Mouse (Mus musculus): ENCODE results near the gene Phldb2. TPM values are rescaled to one million over a fixed set of nuclear protein-coding genes. Genes with fewer than 3 reads are reported as not detected.

Gene Phldb2
- total RNA-seq, 2 experiments from 2014 or later: 4.7 to 7.0 TPM

DNA sequence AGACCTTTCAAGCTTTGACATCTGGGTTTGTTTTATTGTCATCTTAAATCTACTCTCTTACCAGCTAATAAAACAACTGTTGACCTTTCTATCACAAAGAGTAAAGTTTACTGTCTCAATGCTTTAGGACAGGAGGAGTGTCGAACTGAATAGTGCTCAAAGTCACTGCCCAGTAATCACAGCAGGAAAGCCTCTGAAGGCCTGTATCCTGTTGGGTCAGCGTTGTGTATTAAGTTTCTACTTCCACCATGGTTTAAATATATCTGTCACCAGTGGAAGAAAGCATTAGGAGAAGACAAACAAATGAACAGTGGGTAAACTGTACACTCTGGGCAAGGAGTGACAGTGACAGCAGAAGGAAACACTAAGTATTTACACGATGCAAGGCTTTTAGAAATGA lies 148.7 kb downstream of the Phldb2 start:
- DNase-seq (ENCODE audit: extremely low spot score in 1 of 2, low spot score in 1 of 2): no peak

DNA sequence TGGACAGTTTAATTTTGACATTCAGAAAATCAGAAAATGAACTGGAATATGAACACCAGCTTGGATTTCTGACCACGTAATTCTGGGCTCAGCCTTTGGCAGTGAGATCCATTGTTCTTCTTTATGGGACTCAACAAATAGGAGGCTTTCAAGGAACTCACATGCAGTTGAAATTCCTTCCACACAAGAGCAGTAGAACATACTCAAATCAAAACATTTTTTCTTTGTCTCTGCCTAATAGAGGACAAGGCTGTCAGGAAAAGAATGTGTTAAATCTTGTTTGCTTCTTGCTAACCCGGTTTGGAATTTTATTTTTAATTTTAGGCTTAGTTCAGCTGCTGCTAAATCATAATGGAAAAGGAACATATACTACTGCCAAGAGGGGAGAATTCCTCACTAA lies 153.0 kb downstream of the Phldb2 start:
- no peak for DNase-seq (ENCODE audit: extremely low spot score in 1 of 2, low spot score in 1 of 2)

DNA sequence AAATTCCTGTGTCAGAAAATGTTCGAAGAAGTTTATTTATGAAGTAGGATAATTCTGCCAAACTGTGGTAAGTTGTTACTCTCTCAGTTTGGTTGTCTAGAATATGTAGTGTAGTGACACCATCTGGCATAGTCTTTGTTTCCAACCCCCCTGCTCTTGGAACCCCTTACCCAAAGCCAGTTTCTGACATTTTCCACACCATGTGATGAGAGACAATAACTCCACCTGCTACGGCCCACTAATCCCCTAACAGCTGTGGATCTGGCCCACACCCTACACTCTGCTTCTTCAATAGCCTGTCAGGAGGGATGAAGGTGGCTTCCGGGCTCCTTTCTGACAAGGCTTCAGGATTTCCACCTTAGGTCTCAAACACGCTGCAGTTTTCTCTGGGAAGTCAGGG lies 154.2 kb downstream of the Phldb2 start:
- DNase-seq (ENCODE audit: extremely low spot score in 1 of 2, low spot score in 1 of 2): no peak

DNA sequence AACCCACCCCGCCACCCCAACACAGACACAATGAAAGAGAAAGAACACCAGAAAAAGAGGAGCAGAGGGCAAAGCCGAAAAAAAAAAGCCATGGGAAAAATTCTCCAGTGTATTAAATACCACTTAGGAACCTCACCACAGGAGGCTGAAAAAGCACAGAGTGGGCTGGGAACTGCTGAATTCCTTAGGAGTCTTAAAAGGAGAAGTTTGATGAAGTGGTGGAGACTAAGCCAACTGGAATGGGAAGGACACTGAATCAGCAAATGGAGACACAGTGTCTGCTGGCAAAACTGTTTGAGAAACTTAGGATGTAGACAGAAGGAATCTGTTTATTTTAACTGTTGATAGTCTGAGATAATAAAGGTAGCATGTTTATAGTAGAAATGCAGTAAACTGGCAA lies 154.8 kb downstream of the Phldb2 start:
- no peak for DNase-seq (ENCODE audit: extremely low spot score in 1 of 2, low spot score in 1 of 2)

DNA sequence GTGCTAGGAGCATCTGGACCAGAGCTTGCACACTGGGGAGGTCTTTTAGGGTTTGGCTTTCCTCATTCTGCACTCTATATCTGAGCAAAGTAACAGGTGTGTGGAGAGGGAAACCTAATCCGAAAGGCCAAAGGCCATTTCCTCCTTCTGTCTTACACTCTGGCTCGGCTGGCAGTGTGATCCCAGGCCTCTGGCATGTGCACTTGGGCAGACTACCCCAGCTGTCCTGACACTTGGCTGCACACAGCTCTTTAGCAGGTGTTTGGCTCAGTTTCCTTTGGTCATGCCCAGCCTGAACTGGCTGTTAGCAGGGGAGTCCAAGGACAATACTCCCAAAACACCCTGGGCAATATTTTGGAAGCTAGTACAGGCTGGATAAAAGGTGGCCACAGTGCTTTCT lies 156.6 kb downstream of the Phldb2 start:
- DNase-seq (ENCODE audit: extremely low spot score in 1 of 2, low spot score in 1 of 2): no peak

DNA sequence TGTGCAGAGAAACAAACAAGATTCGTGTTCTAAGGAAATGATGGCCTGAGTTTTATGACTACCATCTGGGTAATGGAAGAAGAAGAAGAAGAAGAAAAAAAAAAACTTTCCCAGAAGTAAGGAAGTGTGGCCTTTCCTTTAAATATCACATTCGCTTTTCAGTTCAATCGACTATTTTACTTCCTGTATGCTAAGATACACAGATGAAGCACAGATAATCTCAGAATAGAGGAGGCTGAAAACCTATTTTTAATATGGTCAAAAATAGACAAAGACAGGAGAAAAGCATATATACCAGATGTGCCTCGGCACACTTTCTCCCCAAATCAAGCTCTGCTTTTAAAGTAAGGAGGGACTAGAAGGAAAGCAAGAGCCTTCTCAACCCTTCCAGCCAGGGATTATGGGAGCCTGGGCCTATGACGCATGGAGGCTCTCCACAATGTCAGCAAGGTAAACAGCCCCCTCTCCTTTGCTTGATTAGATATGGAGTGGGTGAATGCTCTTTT lies 158.2 kb downstream of the Phldb2 start:
- no peak for DNase-seq (ENCODE audit: extremely low spot score in 1 of 2, low spot score in 1 of 2)

DNA sequence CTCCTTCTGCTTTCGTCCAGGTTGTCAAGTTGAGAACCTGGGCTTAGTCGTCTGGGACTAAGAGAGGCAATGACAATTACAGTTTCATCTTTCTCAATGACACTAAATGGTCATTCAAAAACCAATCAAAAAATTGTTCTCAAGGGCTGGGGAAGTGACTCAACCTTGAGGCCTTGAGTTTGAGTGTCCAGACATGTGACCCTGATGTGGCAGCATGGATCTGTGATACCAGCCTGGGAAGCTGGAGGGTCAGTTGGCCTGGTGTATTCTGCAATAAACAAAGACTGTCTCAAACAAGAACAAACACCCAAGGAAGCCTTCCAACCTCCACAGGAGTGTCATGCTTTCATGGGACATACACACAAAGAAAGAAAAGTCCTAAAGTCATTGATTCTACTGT lies 160.6 kb downstream of the Phldb2 start:
- no peak for DNase-seq (ENCODE audit: extremely low spot score in 1 of 2, low spot score in 1 of 2)

DNA sequence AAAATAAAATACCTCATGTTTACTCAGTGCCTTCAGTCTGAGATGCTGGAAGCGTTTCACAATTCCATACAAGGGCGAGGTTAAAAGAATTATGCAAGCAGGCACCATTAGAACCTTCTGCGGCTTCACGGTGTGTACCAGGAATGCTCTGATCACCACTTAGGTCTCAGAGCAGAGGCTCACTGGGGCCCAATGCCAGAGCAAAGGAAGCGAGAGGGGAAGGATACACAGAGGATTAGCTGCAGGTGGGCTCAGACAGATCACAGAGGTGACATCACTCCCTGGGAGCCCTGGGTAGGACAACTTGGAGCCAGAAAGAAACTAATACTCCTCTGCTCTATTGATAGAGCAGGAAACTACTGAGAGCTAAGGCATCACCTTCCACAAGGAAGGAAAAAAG lies 162.1 kb downstream of the Phldb2 start:
- DNase-seq (ENCODE audit: extremely low spot score in 1 of 2, low spot score in 1 of 2): no peak

DNA sequence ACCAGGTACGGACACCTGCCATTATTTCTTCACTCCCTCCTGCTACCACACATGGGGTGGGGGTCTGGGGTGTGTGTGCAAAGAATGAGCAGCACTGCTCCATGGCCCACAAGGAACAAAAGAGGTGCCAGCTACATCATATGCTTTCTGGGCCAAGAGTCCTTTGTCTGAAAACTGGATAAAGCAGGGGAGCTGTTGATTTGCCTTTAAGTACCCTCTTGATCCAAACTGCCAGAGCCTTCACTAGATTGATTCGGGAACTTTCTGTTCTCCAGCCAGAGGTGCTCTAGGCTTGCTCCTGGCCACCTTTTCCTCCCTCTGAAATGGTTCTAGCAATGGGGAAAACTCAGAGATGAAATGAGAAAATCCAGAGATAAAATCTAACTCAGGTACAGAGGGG lies 164.1 kb downstream of the Phldb2 start:
- DNase-seq (ENCODE audit: extremely low spot score in 1 of 2, low spot score in 1 of 2): no peak

DNA sequence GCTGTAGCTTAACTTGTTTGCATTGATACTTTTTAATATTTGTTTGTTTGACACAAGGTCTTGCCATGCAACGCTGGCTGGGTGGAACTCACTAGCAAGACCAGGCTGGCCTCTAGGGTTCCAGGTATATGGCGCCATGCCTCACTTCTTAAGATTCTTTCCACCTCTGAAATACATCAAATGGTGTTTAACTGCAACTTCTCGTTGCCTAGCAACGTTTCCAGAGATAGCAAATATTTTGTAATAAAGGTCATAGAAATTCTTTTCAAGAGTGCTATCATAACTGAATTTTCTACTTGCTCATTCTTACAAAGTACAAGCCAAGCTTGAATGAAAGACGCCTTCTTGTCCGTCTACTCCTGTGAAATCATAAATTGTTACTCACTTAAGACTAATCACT lies 165.7 kb downstream of the Phldb2 start:
- DNase-seq (ENCODE audit: extremely low spot score in 1 of 2, low spot score in 1 of 2): no peak

DNA sequence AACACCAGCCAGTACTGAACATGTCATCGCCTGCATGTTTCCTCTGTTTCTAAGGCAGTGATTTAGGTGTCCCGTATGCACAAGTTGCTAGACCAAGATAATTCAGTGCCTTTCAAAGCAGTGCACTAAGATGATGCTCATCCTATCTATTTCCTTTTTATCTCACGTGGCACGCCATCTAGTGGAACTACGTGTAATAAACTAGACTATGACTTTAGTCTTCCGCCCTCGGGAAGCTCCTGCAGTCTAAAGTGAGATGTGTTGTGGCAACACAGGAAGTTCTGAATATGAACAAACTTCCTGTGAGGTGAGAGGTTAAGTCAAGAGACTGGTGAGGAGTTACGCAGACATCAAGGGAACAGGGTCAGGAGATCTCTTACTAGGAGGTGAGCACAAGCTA lies 166.8 kb downstream of the Phldb2 start:
- no peak for DNase-seq (ENCODE audit: extremely low spot score in 1 of 2, low spot score in 1 of 2)

DNA sequence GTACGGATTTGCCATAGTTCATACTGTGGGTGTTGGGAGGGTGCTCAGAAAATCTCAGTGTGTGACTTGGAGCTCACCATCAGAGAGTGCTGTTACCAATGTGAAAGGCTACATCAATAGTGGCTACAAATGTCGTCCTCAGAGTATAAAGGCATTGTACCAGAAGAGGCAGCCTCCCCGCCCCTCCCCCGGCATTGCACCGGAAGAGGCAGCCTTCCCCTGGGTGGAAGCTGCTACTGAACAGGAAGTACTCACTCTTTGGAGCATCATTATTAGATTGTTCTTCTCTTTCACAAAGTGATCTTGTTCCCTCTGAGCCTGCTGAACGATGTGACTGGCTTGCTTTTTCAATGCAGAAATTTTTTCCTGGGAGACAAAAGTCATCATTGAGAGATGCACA lies 173.4 kb downstream of the Phldb2 start:
- no peak for DNase-seq (ENCODE audit: extremely low spot score in 1 of 2, low spot score in 1 of 2)

DNA sequence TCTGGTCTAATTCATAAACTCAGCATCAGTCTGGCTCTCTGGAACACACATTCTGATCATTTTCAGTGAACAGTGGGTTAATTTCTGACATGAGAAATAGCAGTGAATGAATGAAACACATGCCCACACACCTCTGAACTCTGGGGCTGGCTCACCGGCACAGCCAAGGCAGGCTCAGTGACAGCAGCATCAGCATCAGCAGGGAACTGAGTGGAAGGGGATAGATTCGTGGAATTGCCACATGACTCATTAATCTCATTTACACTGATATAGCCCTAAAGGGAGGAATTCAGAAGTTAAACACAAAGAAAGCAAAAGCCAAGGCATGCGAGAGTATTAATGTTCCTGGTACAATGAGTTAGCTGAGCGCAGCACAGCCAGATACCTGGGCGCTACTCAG lies 178.6 kb downstream of the Phldb2 start:
- no peak for DNase-seq (ENCODE audit: extremely low spot score in 1 of 2, low spot score in 1 of 2)

DNA sequence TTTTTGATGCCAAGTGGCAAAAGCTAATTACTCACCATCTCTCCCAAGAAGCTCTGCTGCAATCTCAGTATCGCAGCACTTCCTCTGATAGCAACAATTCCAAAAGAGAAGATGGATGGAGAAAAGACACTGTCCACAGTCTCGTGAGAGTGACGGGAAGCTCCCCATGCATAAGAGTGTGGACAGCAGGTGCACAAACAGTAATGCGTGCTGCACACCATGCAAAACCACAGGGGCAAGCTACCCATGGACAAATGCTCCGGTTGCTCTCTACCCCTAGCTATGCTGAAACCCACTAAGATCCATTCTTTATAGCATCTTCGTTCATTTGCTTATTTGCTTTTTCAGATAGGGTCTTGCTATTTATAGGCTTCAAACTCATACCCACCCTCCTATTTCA lies 182.5 kb downstream of the Phldb2 start:
- no peak for DNase-seq (ENCODE audit: extremely low spot score in 1 of 2, low spot score in 1 of 2)

DNA sequence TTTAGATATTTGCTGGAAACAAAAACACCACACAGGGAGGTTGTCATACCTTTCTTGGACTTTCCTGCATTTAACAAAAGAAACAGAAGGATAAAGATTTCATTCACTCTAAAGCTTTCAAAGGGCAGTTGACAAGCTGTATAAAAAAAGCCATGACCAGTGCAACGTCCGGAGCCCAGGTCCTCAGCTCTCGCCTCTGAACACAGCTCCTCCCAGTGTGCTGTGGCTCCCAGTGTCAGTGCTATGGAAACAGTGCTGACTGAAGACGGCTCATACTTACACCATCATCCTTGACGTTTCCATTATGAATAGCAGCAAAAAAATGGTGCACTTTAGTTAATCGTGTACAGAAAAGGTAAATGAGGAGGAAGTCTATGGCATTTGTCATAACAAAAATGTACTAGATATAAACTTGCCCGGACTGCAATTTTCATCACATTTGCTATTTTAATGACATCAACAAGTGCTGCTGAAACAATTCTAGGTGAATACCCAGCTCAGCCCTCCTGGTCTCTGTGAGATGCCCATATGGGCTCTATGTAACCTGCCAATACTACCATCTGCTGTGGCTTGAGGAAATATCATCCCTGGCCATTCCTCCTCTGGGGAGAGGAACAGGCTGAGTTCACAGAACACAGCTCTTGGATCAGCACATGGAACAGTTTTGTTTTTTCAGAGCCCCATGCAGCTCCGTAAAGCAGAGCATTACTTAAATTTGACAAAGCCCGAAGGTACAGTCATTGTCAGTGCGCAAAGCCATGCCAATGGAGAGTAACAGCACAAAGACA lies 185.4 kb downstream of the Phldb2 start:
- DNase-seq (ENCODE audit: extremely low spot score in 1 of 2, low spot score in 1 of 2): no peak

DNA sequence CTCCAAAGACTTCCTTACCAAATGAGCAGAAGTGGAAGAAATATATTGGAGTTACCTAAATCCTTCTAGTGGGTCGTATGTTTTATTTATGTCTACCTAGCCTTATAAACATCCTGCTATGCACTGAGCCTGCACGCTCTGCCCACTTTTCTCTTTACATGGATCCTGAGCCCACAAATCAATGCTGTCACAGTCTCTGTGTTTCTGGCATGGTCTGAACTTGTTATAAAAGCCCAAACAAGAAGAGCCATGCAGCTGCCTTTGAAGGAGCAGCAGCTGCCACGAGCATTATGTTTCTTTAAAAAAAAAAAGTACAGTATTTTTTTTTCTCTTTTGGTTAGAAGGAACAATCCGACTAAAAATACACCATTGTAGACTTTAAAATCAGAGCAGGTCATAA lies 186.0 kb downstream of the Phldb2 start:
- no peak for DNase-seq (ENCODE audit: extremely low spot score in 1 of 2, low spot score in 1 of 2)

DNA sequence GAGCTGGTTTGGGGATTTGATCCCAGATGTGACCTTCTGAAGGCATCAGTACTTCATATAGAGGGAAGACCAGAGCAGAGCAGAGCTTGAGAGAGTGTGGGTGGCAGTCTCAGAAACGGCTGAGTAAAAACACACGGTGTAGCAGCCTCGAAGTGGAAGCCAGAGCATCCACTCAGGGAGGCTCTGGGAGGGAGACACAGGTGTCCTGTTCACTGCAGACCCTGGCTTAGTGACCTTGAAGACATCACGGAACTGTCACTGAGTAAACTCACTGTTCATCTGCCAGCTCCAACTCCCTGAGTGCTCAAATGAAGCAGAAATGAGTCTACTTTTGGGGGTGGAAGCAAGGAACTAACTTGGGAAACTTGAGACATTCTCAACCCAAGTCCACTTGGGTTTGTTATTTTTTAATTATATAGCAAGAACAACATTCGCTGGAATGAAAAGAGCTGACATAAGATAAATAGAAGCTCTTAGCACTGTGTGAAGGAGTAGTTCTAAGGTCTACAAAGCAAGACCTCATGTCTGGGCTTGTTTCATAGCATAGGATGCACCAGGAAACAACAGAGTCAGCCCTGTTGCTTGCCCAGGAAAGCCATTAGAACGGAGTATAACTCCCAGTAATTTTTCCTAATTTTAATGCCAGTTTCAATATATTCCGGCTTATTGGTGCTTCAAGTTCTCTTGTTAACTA lies 187.4 kb downstream of the Phldb2 start:
- no peak for DNase-seq (ENCODE audit: extremely low spot score in 1 of 2, low spot score in 1 of 2)

DNA sequence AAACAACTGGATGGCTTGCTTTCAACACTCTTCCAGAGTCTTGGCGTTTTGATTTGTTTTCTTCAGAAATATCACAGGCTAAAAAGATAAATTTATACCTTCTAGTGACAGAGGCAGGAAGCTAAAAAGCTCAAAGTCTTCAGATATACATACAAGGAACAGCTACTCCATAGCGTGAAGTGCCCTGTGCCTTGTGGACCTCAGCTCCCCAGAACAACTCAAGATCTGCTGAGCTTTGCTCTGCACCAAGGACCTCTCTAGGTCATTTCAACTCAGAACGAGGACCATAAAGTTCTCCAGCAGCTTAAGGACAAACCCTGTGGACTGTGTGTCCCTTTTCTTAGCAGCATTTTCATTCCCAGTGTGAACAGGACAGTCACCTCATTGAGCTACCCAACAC lies 188.3 kb downstream of the Phldb2 start:
- DNase-seq (ENCODE audit: extremely low spot score in 1 of 2, low spot score in 1 of 2): no peak

DNA sequence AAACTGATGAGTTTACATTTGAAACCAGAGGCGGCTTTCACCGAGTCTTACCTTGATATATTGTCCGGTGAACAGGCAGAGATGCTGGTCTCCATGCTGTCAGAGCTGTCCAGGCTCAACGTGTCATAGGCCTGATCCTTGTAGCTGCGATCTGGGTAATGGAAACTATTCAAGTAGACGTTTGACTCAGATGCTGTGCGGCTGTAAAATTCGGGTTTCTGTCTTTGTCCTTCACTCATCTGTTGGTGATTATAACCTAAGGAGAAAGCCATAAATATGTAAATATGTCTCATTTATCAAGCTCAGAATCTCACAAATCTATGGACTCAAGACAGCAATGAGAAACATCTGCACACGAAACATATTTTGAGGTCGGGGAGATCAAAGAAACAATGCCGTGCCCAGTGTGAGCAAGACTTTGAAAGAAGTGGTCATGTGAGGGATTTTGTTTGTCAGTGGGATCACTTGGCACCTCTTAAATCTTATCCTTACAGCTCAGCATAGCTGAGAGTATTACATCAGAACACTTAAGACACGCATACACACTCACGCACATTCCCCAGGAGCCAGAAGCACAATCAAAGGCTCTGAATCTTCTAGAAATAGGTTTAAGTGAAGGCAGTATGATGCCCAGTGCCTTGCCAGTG lies 190.4 kb downstream of the Phldb2 start:
- DNase-seq (ENCODE audit: extremely low spot score in 1 of 2, low spot score in 1 of 2): no peak

DNA sequence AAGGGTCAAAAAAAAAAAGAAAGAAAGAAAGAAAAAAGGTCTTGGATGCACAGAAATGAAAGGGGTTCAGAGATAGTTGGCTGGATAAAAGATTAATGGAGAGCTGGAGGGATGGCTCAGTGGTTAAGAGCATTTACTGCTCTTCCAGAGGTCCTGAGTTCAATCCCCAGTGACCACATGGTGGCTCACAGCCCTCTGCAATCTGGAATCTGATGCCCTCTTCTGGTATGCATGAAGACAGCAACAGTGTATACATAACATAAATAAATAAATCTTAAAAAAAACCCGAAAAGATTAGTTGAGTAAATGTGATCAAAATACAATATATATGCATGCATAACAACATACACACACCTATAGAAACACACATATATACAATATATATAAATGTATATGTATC lies 192.0 kb downstream of the Phldb2 start:
- no peak for DNase-seq (ENCODE audit: extremely low spot score in 1 of 2, low spot score in 1 of 2)

DNA sequence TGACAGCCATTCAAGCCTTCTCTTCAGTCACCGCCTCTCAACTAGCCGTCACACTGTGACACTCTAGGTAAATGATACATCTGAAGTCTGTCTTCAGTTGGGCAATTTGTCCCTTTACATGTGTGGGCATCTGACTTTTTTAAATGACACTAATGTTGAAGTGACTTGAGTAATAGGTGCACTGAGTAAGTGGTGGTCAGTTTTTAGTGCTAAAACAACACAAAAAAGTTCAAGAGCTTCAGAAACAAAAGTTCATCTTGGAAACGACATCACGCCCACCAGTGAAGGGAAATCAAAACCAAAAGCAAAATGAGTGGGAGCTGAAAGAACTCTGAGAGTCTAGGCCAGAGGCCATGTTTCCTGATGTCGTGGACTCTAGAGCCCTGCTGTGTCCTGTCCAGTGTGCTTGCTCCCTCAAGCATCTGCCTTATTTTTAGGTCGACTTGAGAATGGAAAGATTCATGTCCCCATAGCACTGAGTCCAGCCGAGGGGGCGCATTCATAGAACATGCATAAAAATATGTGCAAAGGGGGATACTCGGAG lies 194.6 kb downstream of the Phldb2 start:
- no peak for DNase-seq (ENCODE audit: extremely low spot score in 1 of 2, low spot score in 1 of 2)

All from layer of hippocampus, postnatal 25 days (tissue).